Mouse (Mus musculus): ENCODE measurements around the gene Tmem108. TPM values are rescaled to one million over a fixed set of nuclear protein-coding genes. Genes with fewer than 3 reads are reported as not detected.
A peak's percentile ranks its signal among the peaks of the same experiment; 100 is the strongest.

The Tmem108 gene
- polyA plus RNA-seq, 1 experiment from 2014 or later: 8.3 TPM

DNA sequence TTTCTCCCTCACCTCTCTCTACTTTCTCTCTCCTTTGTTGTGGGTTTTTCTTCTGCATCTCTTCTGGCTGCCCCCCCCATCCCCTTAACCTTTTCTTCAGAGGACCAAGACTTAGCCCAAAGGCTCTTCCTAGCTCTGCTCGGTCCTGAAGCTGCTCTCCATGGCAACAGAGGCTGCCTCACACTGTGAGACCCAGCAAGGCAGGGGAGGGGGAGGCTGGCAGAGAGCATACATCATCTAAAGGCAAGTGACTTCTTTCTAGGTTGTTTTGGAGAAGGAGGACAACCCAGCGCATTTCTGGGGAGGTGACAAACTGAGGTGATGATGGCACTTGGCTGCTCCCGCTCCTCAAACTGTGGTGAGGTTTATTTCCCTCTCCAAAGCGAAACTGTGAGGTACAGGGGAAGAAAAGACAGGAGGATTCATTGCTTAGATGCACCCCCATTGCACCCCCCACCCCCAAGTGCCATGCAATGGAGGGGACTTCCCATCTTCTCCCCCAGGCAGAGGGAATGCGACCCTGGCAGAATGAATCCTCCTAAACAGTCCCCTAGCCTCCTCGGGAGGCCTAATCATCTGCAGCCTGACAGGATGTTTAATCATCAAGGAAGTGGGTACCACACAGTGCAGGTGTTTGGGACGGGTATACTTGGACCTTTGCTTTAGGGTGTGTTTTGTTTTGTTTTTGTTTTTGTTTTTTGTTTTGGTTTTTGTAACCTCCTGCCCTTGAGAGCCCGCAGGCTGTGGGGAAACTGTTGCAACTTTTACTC lies 223.4 kb downstream of the Tmem108 start:
- Histone ChIP-seq H3K27me3 (ENCODE audit: insufficient read depth, low read length) (no peaks in the 10 kb centered on the region), H3K9me3 (ENCODE audit: low read length) (no peaks in the 10 kb centered on the region), H3K4me2 (replicated peaks; ENCODE audit: low read depth, low read length) (no peak overlapping the region), H3K27ac (ENCODE audit: low read length) (no peak overlapping the region), H3K9ac (replicated peaks; ENCODE audit: low read length) (no peak overlapping the region), H3K4me1 (ENCODE audit: insufficient read depth, low read length) (no peaks in the 10 kb centered on the region), H3K36me3 (ENCODE audit: insufficient read depth, low read length) (no peaks in the 10 kb centered on the region), H3K4me3 (ENCODE audit: low read length) (no peak overlapping the region)
- 36% methylated on average over 8 of the region's 8 CpGs for WGBS
- ATAC-seq (ENCODE audit: low FRiP score, low TSS enrichment): no peak

DNA sequence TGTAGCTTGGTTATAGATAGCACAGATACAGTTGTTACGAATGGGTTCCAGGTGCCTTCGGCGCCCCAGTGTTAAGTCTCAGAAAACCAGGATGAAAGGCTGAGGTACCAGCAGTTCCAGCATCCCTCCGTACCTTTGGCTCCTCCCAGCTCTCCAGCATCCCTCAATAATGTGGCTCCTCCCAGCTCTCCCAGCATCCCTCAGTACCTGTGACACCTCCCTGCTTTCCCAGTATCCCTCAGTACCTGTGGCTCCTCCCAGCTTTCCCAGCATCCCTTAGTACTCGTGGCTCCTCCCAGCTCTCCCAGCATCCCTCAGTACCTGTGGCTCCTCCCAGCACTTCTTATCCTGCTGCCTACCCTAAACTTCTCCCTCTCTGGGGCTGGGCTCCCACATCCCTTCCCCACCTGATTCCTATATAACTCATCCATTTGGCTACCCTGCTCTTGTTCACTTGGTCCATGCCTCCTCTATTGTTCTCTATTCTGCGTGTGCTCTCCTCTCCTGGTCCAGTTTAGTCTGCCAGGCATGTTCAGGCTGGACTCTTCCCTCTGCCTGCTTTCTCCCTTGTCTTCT lies 225.5 kb downstream of the Tmem108 start:
- no peak overlapping the region for H3K27ac ChIP-seq (ENCODE audit: low read length)
- WGBS: 91% methylated on average over 6 of the region's 6 CpGs
- no peak for ATAC-seq (ENCODE audit: low FRiP score, low TSS enrichment)
- no peak overlapping the region for H3K4me2 ChIP-seq (replicated peaks; ENCODE audit: low read depth, low read length)
- no peaks in the 10 kb centered on the region for H3K27me3 ChIP-seq (ENCODE audit: insufficient read depth, low read length)
- H3K36me3 ChIP-seq (ENCODE audit: insufficient read depth, low read length): no peaks in the 10 kb centered on the region
- H3K4me1 ChIP-seq (ENCODE audit: insufficient read depth, low read length): no peaks in the 10 kb centered on the region
- no peak overlapping the region for H3K4me3 ChIP-seq (ENCODE audit: low read length)
- H3K9me3 ChIP-seq (ENCODE audit: low read length): no peaks in the 10 kb centered on the region
- H3K9ac ChIP-seq (replicated peaks; ENCODE audit: low read length): no peak overlapping the region

DNA sequence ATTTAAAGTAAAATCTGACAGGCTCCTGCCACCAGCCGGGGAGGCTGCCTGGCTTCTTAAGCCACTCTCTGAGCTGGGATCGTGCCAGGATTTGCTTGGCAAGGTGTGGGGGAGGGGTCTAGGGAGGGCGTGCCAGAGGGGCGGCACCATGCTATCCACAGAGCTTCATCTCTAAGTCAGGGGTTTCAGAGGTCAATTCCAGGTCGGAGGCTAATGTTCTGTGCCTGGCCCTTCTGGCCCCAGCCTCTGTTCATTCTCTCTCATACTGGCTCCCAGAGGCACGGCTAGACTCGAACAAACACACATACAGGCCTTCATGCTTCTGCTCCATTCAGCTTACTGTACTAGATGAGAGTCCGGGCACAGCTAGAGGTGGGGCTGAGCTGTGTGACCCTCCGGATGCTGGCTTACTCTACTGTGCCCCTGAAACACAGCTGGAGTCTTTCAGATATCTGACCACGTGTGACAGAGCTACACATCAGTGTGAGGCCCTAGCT lies 236.5 kb downstream of the Tmem108 start:
- ATAC-seq (ENCODE audit: low FRiP score, low TSS enrichment): peak; percentile 47; the same call in 1 of the 2 replicates
- no peak overlapping the region for H3K27ac ChIP-seq (ENCODE audit: low read length)
- H3K4me3 ChIP-seq (ENCODE audit: low read length): no peak overlapping the region
- 18% methylated on average over 10 of the region's 10 CpGs for WGBS
- peaks cover 33% of the 10 kb centered on the region for H3K4me1 ChIP-seq (ENCODE audit: insufficient read depth, low read length)
- H3K9me3 ChIP-seq (ENCODE audit: low read length): no peaks in the 10 kb centered on the region
- no peaks in the 10 kb centered on the region for H3K27me3 ChIP-seq (ENCODE audit: insufficient read depth, low read length)
- no peaks in the 10 kb centered on the region for H3K36me3 ChIP-seq (ENCODE audit: insufficient read depth, low read length)
- 0 out of 2 replicates have a peak overlapping the region, but pooled peaks have one; percentile 5 for H3K4me2 ChIP-seq (replicated peaks; ENCODE audit: low read depth, low read length)
- no peak overlapping the region for H3K9ac ChIP-seq (replicated peaks; ENCODE audit: low read length)

DNA sequence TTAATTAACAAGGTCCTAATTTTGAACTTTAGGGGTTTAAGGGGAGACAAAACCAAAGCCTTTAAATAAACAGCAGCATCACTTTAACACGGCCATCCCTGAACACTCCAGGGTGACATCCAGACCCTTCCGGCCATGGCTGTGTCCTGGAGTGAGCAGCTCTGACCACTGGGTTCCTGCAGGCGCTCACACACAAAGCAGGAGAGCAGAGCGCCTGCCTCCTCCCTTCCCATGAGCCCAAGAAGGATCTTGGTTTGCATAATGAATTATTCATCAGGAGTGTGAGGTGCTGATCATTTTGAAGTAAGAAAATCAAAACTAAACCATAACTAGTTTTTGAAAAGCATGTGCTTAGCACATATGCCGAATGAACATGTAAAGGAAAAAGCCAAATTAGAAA lies 237.0 kb downstream of the Tmem108 start:
- H3K9ac ChIP-seq (replicated peaks; ENCODE audit: low read length): no peak overlapping the region
- no peaks in the 10 kb centered on the region for H3K36me3 ChIP-seq (ENCODE audit: insufficient read depth, low read length)
- H3K9me3 ChIP-seq (ENCODE audit: low read length): no peaks in the 10 kb centered on the region
- H3K4me3 ChIP-seq (ENCODE audit: low read length): no peak overlapping the region
- H3K27me3 ChIP-seq (ENCODE audit: insufficient read depth, low read length): no peaks in the 10 kb centered on the region
- peak; percentile 50; the same call in 1 of the 2 replicates for ATAC-seq (ENCODE audit: low FRiP score, low TSS enrichment)
- H3K27ac ChIP-seq (ENCODE audit: low read length): no peak overlapping the region
- peaks cover 33% of the 10 kb centered on the region for H3K4me1 ChIP-seq (ENCODE audit: insufficient read depth, low read length)
- WGBS: 33% methylated on average over 5 of the region's 5 CpGs
- H3K4me2 ChIP-seq (replicated peaks; ENCODE audit: low read depth, low read length): 0 out of 2 replicates have a peak overlapping the region, but pooled peaks have one; percentile 5

DNA sequence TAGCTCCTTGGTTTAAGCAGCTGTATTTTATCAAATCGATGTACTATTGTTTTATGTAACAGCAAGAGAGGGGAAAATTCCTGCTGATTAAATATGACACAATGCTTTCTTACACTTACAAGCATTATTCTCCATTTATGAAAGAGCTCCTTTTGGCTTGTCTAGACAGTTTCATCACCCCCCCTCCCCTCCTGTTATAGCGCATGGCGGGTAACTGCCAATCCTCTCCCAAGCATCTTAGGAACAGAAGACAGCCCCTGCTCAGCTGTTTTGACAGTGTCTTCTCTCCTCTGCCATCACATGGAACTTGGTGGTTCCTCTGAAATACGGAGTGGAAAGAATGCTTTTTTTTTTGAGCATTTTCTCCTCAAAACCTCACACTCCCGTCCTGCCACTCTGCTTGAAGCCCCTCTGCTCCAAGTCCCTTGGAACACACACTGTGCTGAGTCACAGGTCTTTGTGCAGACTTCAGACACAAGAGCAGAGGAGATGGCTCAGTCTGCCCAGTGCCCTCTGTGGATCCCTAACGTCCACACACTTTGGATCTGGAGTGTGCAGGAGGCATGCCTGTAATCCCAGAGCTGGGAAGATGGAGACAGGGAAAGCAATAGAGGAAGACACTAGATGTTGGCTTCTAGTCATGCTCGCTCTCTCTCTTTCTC lies 237.8 kb downstream of the Tmem108 start:
- Histone ChIP-seq H3K9ac (replicated peaks; ENCODE audit: low read length) (no peak overlapping the region), H3K4me3 (ENCODE audit: low read length) (no peak overlapping the region), H3K27ac (ENCODE audit: low read length) (no peak overlapping the region), H3K36me3 (ENCODE audit: insufficient read depth, low read length) (no peaks in the 10 kb centered on the region), H3K27me3 (ENCODE audit: insufficient read depth, low read length) (no peaks in the 10 kb centered on the region), H3K4me2 (replicated peaks; ENCODE audit: low read depth, low read length) (no peak overlapping the region), H3K4me1 (ENCODE audit: insufficient read depth, low read length) (peaks cover 33% of the 10 kb centered on the region), H3K9me3 (ENCODE audit: low read length) (no peaks in the 10 kb centered on the region)
- no peak for ATAC-seq (ENCODE audit: low FRiP score, low TSS enrichment)
- WGBS: 65% methylated on average over 7 of the region's 7 CpGs

DNA sequence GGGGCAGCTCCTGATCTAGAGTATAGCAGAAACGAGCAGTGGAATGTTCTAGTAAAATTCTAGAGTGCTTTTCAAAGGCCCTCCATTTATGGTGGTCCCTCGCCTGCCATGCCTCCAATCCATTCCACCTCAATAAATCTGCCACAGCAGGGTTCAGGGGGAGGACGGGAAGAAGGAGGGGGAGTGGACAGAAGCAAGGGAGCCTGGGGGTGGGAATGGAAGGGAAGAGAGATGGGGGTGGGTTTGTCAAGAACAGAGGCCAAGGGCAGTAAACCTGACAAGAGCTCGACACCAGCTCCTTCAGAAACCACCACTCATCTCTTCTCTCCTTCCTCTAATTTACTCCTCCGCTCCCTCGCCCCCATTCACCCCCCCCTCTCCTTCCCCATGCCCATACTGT lies 238.6 kb downstream of the Tmem108 start:
- H3K9me3 ChIP-seq (ENCODE audit: low read length): no peaks in the 10 kb centered on the region

DNA sequence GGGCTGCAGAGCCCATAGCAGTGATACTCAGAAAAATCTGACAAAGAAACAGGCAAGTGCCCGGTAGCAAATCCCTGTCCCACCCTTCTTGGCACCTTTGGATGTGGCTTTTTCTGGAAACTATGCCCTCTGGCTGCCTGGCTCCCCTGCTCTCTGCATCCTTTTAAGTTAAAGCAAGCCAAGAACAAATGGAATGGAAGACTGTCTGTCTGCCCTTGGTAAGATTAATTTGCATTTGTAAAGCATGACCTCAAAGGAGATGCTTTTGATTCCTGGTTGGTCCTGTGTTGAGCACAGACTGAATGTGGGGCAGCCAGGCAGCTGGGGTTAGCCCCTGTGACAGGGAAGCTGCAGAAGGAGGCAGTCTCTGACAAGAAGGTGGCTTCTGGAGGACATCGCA lies 247.8 kb downstream of the Tmem108 start:
- Histone ChIP-seq H3K36me3 (ENCODE audit: insufficient read depth, low read length) (no peaks in the 10 kb centered on the region), H3K4me2 (replicated peaks; ENCODE audit: low read depth, low read length) (no peak overlapping the region), H3K27me3 (ENCODE audit: insufficient read depth, low read length) (no peaks in the 10 kb centered on the region), H3K4me3 (ENCODE audit: low read length) (no peak overlapping the region), H3K9me3 (ENCODE audit: low read length) (no peaks in the 10 kb centered on the region), H3K27ac (ENCODE audit: low read length) (no peak overlapping the region), H3K4me1 (ENCODE audit: insufficient read depth, low read length) (0 out of 2 replicates have a peak, but pooled peaks cover 7% of the 10 kb centered on the region), H3K9ac (replicated peaks; ENCODE audit: low read length) (no peak overlapping the region)
- no peak for ATAC-seq (ENCODE audit: low FRiP score, low TSS enrichment)
- WGBS: 72% methylated on average over 2 of the region's 2 CpGs

More for the DNA sequence above, 238.6 kb downstream of the Tmem108 start:
- WGBS: 4% methylated on average over 4 of the region's 6 CpGs
- Histone ChIP-seq H3K4me3 (ENCODE audit: low read length) (no peak overlapping the region), H3K4me2 (replicated peaks; ENCODE audit: low read depth, low read length) (no peak overlapping the region), H3K36me3 (ENCODE audit: insufficient read depth, low read length) (no peaks in the 10 kb centered on the region), H3K9ac (replicated peaks; ENCODE audit: low read length) (no peak overlapping the region), H3K27me3 (ENCODE audit: insufficient read depth, low read length) (no peaks in the 10 kb centered on the region), H3K27ac (ENCODE audit: low read length) (no peak overlapping the region), H3K4me1 (ENCODE audit: insufficient read depth, low read length) (peaks cover 33% of the 10 kb centered on the region)
- ATAC-seq (ENCODE audit: low FRiP score, low TSS enrichment): peak; percentile 21

DNA sequence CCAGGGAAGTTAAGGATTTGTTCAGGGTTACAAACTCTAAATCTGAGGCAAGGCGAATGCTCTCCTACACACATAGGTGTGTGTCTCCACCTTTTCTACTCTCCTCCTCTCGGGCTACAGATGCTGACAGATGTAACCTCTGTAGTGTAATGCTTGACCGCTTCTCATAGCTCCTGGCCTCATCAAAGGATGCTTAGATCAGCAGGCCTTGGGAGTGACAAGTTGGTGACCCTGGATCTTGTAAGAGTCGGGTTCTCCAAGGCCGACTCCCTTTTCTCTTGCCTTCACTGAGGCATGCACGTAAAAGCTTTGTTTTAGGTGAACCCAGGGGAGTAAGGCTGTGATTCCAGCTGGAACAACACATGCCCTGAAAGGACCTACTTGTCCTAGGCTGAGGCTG lies 249.4 kb downstream of the Tmem108 start:
- Histone ChIP-seq H3K9me3 (ENCODE audit: low read length) (no peaks in the 10 kb centered on the region), H3K4me3 (ENCODE audit: low read length) (no peak overlapping the region), H3K36me3 (ENCODE audit: insufficient read depth, low read length) (no peaks in the 10 kb centered on the region), H3K9ac (replicated peaks; ENCODE audit: low read length) (no peak overlapping the region), H3K27ac (ENCODE audit: low read length) (no peak overlapping the region), H3K27me3 (ENCODE audit: insufficient read depth, low read length) (no peaks in the 10 kb centered on the region), H3K4me2 (replicated peaks; ENCODE audit: low read depth, low read length) (no peak overlapping the region), H3K4me1 (ENCODE audit: insufficient read depth, low read length) (peaks cover 8% of the 10 kb centered on the region; the same call in 1 of the 2 replicates)
- ATAC-seq (ENCODE audit: low FRiP score, low TSS enrichment): peak; percentile 24; the same call in 1 of the 2 replicates
- 34% methylated on average over 6 of the region's 6 CpGs for WGBS

DNA sequence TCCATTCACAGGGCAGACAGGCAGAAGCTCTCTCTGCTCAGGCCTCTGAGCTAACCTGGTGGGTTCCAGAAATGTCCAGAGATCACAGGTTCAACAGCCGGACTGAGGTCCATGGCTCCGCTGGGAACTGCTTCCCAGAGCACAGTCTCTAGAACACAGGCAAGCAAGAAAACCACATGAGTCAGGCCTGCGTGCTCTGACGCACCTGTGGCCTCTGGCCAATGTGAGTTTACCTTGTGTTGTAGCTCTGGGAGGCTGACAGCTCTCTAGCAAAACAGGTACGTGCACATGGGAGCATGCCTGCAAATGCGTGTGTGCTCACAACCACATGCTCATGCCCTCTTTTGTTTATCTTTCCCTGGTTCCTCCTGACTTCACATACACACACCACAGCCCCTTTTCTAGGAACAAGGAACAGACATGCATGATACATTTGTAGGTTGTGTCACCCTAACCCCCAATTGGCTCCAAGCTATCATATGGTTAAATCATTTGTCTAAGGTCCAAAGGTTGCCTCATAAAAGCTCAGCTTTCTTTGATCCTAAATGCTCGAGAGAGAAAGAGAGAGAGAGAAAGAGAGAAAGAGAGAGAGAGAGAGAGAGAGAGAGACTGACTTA lies 254.6 kb downstream of the Tmem108 start:
- peak; percentile 23; the same call in 1 of the 2 replicates for ATAC-seq (ENCODE audit: low FRiP score, low TSS enrichment)
- H3K4me3 ChIP-seq (ENCODE audit: low read length): no peak overlapping the region
- no peaks in the 10 kb centered on the region for H3K27me3 ChIP-seq (ENCODE audit: insufficient read depth, low read length)
- no peak overlapping the region for H3K4me2 ChIP-seq (replicated peaks; ENCODE audit: low read depth, low read length)
- peaks cover 25% of the 10 kb centered on the region for H3K4me1 ChIP-seq (ENCODE audit: insufficient read depth, low read length)
- no peak overlapping the region for H3K9ac ChIP-seq (replicated peaks; ENCODE audit: low read length)
- WGBS: 46% methylated on average over 7 of the region's 7 CpGs
- 0 out of 2 replicates have a peak overlapping the region, but pooled peaks have one; percentile 13 for H3K27ac ChIP-seq (ENCODE audit: low read length)
- no peaks in the 10 kb centered on the region for H3K9me3 ChIP-seq (ENCODE audit: low read length)
- 0 out of 2 replicates have a peak, but pooled peaks cover 3% of the 10 kb centered on the region for H3K36me3 ChIP-seq (ENCODE audit: insufficient read depth, low read length)
